Mouse (Mus musculus) ovary, adult 18-20 months (tissue): ENCODE data around the gene Mrpl40.

Experiments used
- DNase-seq: peaks from one replicate; pipeline ENCODE4 v3.0.0; 2022; ENCODE audit warnings: low spot score, mixed read lengths

The Mrpl40 gene

DNA sequence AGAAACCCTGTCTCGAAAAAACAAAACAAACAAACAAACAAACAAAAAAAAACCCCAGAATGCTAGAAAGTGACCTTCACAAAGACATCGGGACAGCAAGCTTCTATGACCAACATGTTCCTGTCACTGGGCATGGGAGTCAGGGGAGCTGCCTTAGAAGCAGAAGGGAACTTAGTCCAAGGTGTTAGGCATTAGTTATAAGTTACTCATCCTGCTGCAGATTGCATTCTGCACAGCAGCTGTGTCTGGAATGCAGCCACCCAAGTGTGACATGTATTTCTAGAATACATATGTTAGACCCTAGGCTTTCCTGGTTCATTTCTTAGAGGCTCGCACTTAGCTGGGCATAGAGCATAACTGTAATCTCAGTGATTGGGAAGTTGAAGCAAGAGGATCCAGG is 48.0 kb downstream of the Mrpl40 start:
- DNase-seq: no peak

GRCm38 (mm10) chr16:18822925-18823324 is 53.7 kb downstream of the Mrpl40 start:
- DNase-seq: no peak

GRCm38 (mm10) chr16:18822356-18822755 is 54.3 kb downstream of the Mrpl40 start:
- no peak for DNase-seq
